Mouse (Mus musculus) hindbrain, postnatal 0 days (tissue): ENCODE measurements at regions not wholly inside any gene's neighbourhood (a gene's known extent, or its start where the extent isn't known, plus 50 kb on each side); places are given as distances from the start of the nearest gene placed in this dataset.
A peak's percentile ranks its signal among the peaks of the same experiment; 100 is the strongest.

Experiments used
- ATAC-seq: fragments of 200-750 bp; cut with Nextera tagmentation; 2 replicates; pipeline ENCODE4 v1.8.0; 2017; ENCODE audit warnings: mild to moderate bottlenecking, moderate TSS enrichment, moderate library complexity
- DNase-seq: peaks from one replicate; pipeline ENCODE4 v3.0.0-alpha.2; 2015; ENCODE audit warnings: low spot score
- H3K27ac ChIP-seq: fragments of 300-500 bp; sonication (generic); 2 replicates; pipeline ENCODE4 v1.5.1; 2014; ENCODE audit warnings: mild to moderate bottlenecking
- H3K27me3 ChIP-seq: fragments of 300-500 bp; sonication (generic); 2 replicates; pipeline ENCODE4 v1.6.1; 2014; ENCODE audit warnings: low read length, mixed read lengths; ENCODE audit not compliant: insufficient read depth
- H3K36me3 ChIP-seq: fragments of 300-500 bp; sonication (generic); 2 replicates; pipeline ENCODE4 v1.6.1; 2014; ENCODE audit warnings: low read length, mixed read lengths; ENCODE audit not compliant: insufficient read depth
- H3K4me1 ChIP-seq: fragments of 300-500 bp; sonication (generic); 2 replicates; pipeline ENCODE4 v1.6.1; 2014; ENCODE audit warnings: antibody characterized with exemption, low read length, mixed read lengths; ENCODE audit not compliant: insufficient read depth
- H3K4me2 ChIP-seq: fragments of 300-500 bp; sonication (generic); 2 replicates; pipeline ENCODE4 v1.6.1; 2014; ENCODE audit warnings: low read depth, mild to moderate bottlenecking, low read length, moderate library complexity, mixed read lengths
- H3K4me3 ChIP-seq: fragments of 300-500 bp; sonication (generic); 2 replicates; pipeline ENCODE4 v1.5.1; 2014; ENCODE audit warnings: low read length
- H3K9ac ChIP-seq: fragments of 300-500 bp; sonication (generic); replicated peaks from 2 replicates; pipeline ENCODE4 v1.6.1; 2014; ENCODE audit warnings: mild to moderate bottlenecking, low read length, moderate library complexity, mixed read lengths
- H3K9me3 ChIP-seq: fragments of 300-500 bp; sonication (generic); 2 replicates; pipeline ENCODE4 v1.6.1; 2016; ENCODE audit warnings: low read length, mixed read lengths
- CTCF ChIP-seq: IDR thresholded peaks from 2 replicates; pipeline ENCODE4 v1.5.1; 2016; ENCODE audit warnings: antibody characterized with exemption, control low read depth, low read depth
- WGBS: fragments of 180-500 bp; shearing (Covaris S2); extraction: QIAGEN DNeasy Blood & Tissue Kit; methylation state at CpG from one replicate; pipeline ENCODE4 v1.1.7; 2014; 5-methylcytosine and 5-hydroxymethylcytosine counted together

DNA sequence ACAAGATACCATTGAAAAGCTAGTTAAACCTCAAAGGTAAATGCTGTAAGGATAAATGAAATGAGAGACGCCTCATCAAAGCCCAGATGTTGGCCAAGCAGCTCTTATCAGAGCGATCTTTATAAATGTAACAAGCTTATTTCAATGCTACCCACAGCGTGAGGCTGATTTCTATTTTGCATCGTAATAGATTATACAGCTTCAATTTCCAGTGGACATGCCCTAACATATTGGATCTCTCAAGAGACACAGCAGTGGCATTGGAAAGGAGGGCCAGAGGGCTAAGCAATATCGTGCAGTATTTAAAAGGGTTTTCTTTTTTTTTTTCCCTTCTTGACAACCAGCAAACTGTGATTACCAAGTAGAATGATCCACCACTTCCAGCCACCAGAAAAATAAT is 106.5 kb upstream of the Bet1 start:
- Histone ChIP-seq H3K9me3 (no peaks in the 10 kb centered on the region), H3K27me3 (no peaks in the 10 kb centered on the region), H3K4me3 (no peak overlapping the region), H3K9ac (no peak overlapping the region), H3K27ac (no peak overlapping the region), H3K4me1 (no peaks in the 10 kb centered on the region), H3K36me3 (no peaks in the 10 kb centered on the region), H3K4me2 (no peak overlapping the region)
- no peak for ATAC-seq
- WGBS, result 62% methylated on average over 5 of the region's 5 CpGs
- no peak for TF ChIP-seq CTCF
- DNase-seq, result no peak

DNA sequence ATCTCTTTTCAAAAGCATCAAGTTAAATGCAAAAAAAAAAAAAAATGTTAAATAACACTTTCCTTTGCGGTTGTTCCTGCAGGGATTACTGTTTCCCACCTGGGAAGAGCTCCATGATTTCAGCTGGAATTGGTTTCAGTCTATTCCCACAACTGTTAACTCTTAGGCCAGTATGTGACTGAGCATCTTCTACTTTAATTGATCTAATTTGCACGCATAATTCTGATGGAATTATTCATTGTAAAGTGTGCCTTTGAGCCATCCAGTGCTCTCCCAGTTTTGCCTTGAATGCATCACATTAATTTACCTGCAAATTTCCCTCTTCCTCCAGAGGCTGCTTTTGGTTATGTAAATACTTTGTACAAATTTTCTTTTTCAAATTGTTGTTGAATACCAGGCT is 114.4 kb upstream of the Bet1 start:
- Histone ChIP-seq H3K27ac (no peak overlapping the region), H3K9ac (no peak overlapping the region), H3K27me3 (no peaks in the 10 kb centered on the region), H3K36me3 (no peaks in the 10 kb centered on the region), H3K4me1 (no peaks in the 10 kb centered on the region), H3K9me3 (no peaks in the 10 kb centered on the region), H3K4me2 (0 out of 2 replicates have a peak overlapping the region, but pooled peaks have one; percentile 1), H3K4me3 (no peak overlapping the region)
- ATAC-seq (no peak), DNase-seq (no peak)
- TF ChIP-seq CTCF, result no peak
- WGBS, result 48% methylated on average over 2 of the region's 2 CpGs

DNA sequence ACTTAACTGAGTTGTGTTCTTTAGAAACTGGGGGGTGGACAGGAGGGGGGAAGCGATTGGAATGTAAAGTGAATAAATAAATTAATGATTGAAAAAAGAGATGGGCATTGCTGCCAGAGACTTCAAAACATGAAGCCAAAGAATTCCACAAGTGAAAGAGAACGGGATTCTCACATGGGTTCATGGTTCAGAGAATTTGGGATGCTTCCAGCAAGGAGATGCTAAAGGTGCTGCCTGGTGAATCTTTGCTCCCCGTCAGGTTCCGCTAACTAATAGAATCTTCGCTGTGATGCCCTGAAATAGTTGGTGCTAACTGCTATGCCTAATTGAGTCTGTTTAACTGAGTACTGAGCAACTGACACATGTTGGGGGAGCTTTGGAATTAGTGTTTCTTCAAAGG is 118.9 kb upstream of the Bet1 start:
- no peaks in the 10 kb centered on the region for H3K36me3 ChIP-seq
- H3K27ac ChIP-seq, result no peak overlapping the region
- 81% methylated on average over 5 of the region's 5 CpGs for WGBS
- H3K4me2 ChIP-seq, result no peak overlapping the region
- H3K4me3 ChIP-seq, result no peak overlapping the region
- no peaks in the 10 kb centered on the region for H3K4me1 ChIP-seq
- no peaks in the 10 kb centered on the region for H3K9me3 ChIP-seq
- TF ChIP-seq CTCF, result no peak
- no peak overlapping the region for H3K9ac ChIP-seq
- DNase-seq, result no peak
- ATAC-seq, result no peak
- no peaks in the 10 kb centered on the region for H3K27me3 ChIP-seq

GRCm38 (mm10) chr6:4245265-4246112 is 158.7 kb upstream of the Bet1 start:
- Histone ChIP-seq H3K27me3 (no peaks in the 10 kb centered on the region), H3K27ac (no peak overlapping the region), H3K4me2 (no peak overlapping the region), H3K9ac (no peak overlapping the region), H3K4me3 (no peak overlapping the region), H3K4me1 (no peaks in the 10 kb centered on the region), H3K9me3 (no peaks in the 10 kb centered on the region), H3K36me3 (no peaks in the 10 kb centered on the region)
- no peak for TF ChIP-seq CTCF
- ATAC-seq (peak; percentile 62; the same call in 1 of the 2 replicates), DNase-seq (peak; percentile 12)
- 18% methylated on average over 9 of the region's 9 CpGs for WGBS

DNA sequence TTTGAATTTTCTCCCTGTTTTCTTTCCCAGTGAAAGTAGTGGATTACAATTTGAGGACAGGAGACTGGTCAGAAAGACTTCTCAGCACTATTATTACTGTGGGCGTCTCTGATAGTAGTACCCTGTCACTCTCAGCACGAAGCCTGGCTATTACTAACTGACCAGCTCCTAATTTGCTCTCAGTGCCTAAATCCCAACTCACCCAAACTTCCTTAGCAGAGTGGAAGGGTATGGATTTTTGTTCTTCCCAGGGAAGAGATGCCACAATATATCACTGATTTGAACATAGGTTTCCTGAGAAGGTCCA is 159.3 kb upstream of the Bet1 start:
- DNase-seq (no peak), ATAC-seq (peak; percentile 47; the same call in 1 of the 2 replicates)
- TF ChIP-seq CTCF, result no peak
- no peaks in the 10 kb centered on the region for H3K36me3 ChIP-seq
- H3K4me3 ChIP-seq, result no peak overlapping the region
- H3K9ac ChIP-seq, result no peak overlapping the region
- H3K27ac ChIP-seq, result no peak overlapping the region
- H3K4me1 ChIP-seq, result no peaks in the 10 kb centered on the region
- H3K27me3 ChIP-seq, result no peaks in the 10 kb centered on the region
- 20% methylated on average over 2 of the region's 2 CpGs for WGBS
- H3K4me2 ChIP-seq, result no peak overlapping the region
- H3K9me3 ChIP-seq, result no peaks in the 10 kb centered on the region

DNA sequence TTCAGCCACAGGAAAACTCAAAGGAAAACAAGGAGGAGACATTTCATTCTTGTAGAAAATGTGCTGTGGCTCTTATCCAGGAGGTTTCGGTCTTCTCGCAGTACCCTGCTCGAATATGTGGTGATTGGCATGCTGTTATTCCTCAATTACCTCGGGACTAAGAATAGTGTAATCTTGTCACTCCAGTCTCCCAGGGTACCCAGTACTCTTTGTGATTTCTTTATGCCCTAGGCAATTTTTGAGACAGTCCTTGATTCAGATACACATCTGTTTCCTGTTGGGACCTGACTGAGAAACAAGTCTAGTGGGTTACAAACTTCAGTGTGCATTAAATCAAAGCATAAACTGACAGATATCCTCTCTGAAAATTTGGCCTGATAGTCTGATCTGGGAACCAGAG is 189.8 kb upstream of the Bet1 start:
- Histone ChIP-seq H3K27me3 (no peaks in the 10 kb centered on the region), H3K9ac (no peak overlapping the region), H3K4me2 (no peak overlapping the region), H3K4me1 (no peaks in the 10 kb centered on the region), H3K27ac (no peak overlapping the region), H3K4me3 (no peak overlapping the region), H3K9me3 (no peaks in the 10 kb centered on the region), H3K36me3 (no peaks in the 10 kb centered on the region)
- TF ChIP-seq CTCF, result no peak
- WGBS, result 52% methylated on average over 4 of the region's 4 CpGs
- DNase-seq, result no peak
- no peak for ATAC-seq

GRCm38 (mm10) chr6:4277245-4277890 is 190.6 kb upstream of the Bet1 start:
- Histone ChIP-seq H3K36me3 (no peaks in the 10 kb centered on the region), H3K4me3 (no peak overlapping the region), H3K4me1 (no peaks in the 10 kb centered on the region), H3K27me3 (no peaks in the 10 kb centered on the region), H3K4me2 (no peak overlapping the region), H3K27ac (no peak overlapping the region), H3K9ac (no peak overlapping the region), H3K9me3 (no peaks in the 10 kb centered on the region)
- ATAC-seq (no peak), DNase-seq (no peak)
- TF ChIP-seq CTCF, result no peak
- WGBS, result 31% methylated on average over 2 of the region's 2 CpGs
